Mouse (Mus musculus) T-helper 2 cell (primary cell): ENCODE data around the gene Adrb1.
"Not testable (repeated sequence)": the region's sequence is repeated elsewhere in the genome, so short reads cannot be mapped to it uniquely, and the experiment has no call there.

Source experiments
- in situ Hi-C: fragments of 300-600 bp; cut with MboI, MseI; formaldehyde crosslinking; loops from one replicate; pipeline ENCODE4 v1.15.1; 2025; ENCODE audit warnings: high pct_unique_total_duplicates

Gene Adrb1

GRCm38 (mm10) chr19:56749343-56749742, 27.3 kb downstream of the Adrb1 start:
- in situ Hi-C loops: no loop called here

GRCm38 (mm10) chr19:56750709-56751108, 28.7 kb downstream of the Adrb1 start:
- in situ Hi-C loops: no loop called here

- in situ Hi-C loops: not testable (repeated sequence)
Observed at GRCm38 (mm10) chr19:56754456-56754855, 32.5 kb downstream of the Adrb1 start.

- in situ Hi-C loops: no loop called here
Observed at GRCm38 (mm10) chr19:56756412-56756811, 34.4 kb downstream of the Adrb1 start.

GRCm38 (mm10) chr19:56758311-56758710, 36.3 kb downstream of the Adrb1 start:
- in situ Hi-C loops: no loop called here

- in situ Hi-C loops: no loop called here
Observed at GRCm38 (mm10) chr19:56759740-56760139, 37.7 kb downstream of the Adrb1 start.

GRCm38 (mm10) chr19:56760306-56760940, 38.4 kb downstream of the Adrb1 start:
- in situ Hi-C loops: no loop called here

GRCm38 (mm10) chr19:56761096-56761495, 39.1 kb downstream of the Adrb1 start:
- in situ Hi-C loops: no loop called here

GRCm38 (mm10) chr19:56761727-56762126, 39.7 kb downstream of the Adrb1 start:
- in situ Hi-C loops: no loop called here

GRCm38 (mm10) chr19:56762686-56763085, 40.7 kb downstream of the Adrb1 start:
- in situ Hi-C loops: no loop called here

GRCm38 (mm10) chr19:56769024-56769423, 47.0 kb downstream of the Adrb1 start:
- in situ Hi-C loops: no loop called here

- in situ Hi-C loops: no loop called here
Observed at GRCm38 (mm10) chr19:56772158-56772557, 50.2 kb downstream of the Adrb1 start.

- in situ Hi-C loops: no loop called here
Observed at GRCm38 (mm10) chr19:56773393-56773971, 51.5 kb downstream of the Adrb1 start.

GRCm38 (mm10) chr19:56774408-56774962, 52.5 kb downstream of the Adrb1 start:
- in situ Hi-C loops: no loop called here

- in situ Hi-C loops: no loop called here
Observed at GRCm38 (mm10) chr19:56774971-56775892, 53.2 kb downstream of the Adrb1 start.

- in situ Hi-C loops: no loop called here
Observed at GRCm38 (mm10) chr19:56775893-56776718, 54.1 kb downstream of the Adrb1 start.

GRCm38 (mm10) chr19:56776719-56777382, 54.9 kb downstream of the Adrb1 start:
- in situ Hi-C loops: no loop called here

- in situ Hi-C loops: not testable (repeated sequence)
Observed at GRCm38 (mm10) chr19:56778532-56778931, 56.5 kb downstream of the Adrb1 start.
